Mouse (Mus musculus) E14TG2a.4 (cell line): ENCODE measurements around the gene Lamc2.

Experiments used
- CTCF ChIP-seq: conservative IDR thresholded peaks from 2 replicates; pipeline ENCODE4 v1.5.1; 2014; ENCODE audit warnings: low read length
- POU5F1 ChIP-seq: IDR thresholded peaks from 2 replicates; pipeline ENCODE4 v1.6.1; 2014; ENCODE audit warnings: low read length, borderline replicate concordance

- TF ChIP-seq CTCF (no peak), POU5F1 (no peak)
Observed at GRCm38 (mm10) chr1:153188081-153188480, 1.8 kb upstream of the Lamc2 start.
